Mouse (Mus musculus) limb, embryonic 11.5 days (tissue): ENCODE data around the gene Ankzf1. TPM values are rescaled to one million over a fixed set of nuclear protein-coding genes. Genes with fewer than 3 reads are reported as not detected.

Experiments used
- ATAC-seq: fragments of 200-750 bp; cut with Nextera tagmentation; 2 replicates; pipeline ENCODE4 v1.8.0; 2017; ENCODE audit warnings: low read depth; ENCODE audit not compliant: insufficient number of reproducible peaks, low FRiP score, low TSS enrichment
- DNase-seq: peaks from one replicate; pipeline ENCODE4 v3.0.0-alpha.2; 2015; ENCODE audit warnings: low spot score
- H3K27ac ChIP-seq: fragments of 300-500 bp; sonication (generic); replicated peaks from 2 replicates; pipeline ENCODE4 v1.5.1; 2014; ENCODE audit warnings: low read depth, mild to moderate bottlenecking, low read length
- H3K27me3 ChIP-seq: fragments of 300-500 bp; sonication (generic); 2 replicates; pipeline ENCODE4 v1.6.1; 2014; ENCODE audit warnings: mild to moderate bottlenecking, low read length, mixed read lengths; ENCODE audit not compliant: control insufficient read depth, insufficient read depth
- H3K36me3 ChIP-seq: fragments of 300-500 bp; sonication (generic); 2 replicates; pipeline ENCODE4 v1.6.1; 2014; ENCODE audit warnings: mild to moderate bottlenecking, low read length, moderate library complexity, mixed read lengths; ENCODE audit not compliant: control insufficient read depth, insufficient read depth
- H3K4me1 ChIP-seq: fragments of 300-500 bp; sonication (generic); 2 replicates; pipeline ENCODE4 v1.6.1; 2014; ENCODE audit warnings: low read length, mixed read lengths; ENCODE audit not compliant: control insufficient read depth, insufficient read depth
- H3K4me2 ChIP-seq: fragments of 300-500 bp; sonication (generic); 2 replicates; pipeline ENCODE4 v1.6.1; 2014; ENCODE audit warnings: low read depth, mild to moderate bottlenecking, moderate library complexity; ENCODE audit not compliant: severe bottlenecking
- H3K4me3 ChIP-seq: fragments of 300-500 bp; sonication (generic); 2 replicates; pipeline ENCODE4 v1.5.1; 2014; ENCODE audit warnings: low read depth, low read length
- H3K9ac ChIP-seq: fragments of 300-500 bp; sonication (generic); 2 replicates; pipeline ENCODE4 v1.6.1; 2014; ENCODE audit warnings: mild to moderate bottlenecking, low read length
- H3K9me3 ChIP-seq: fragments of 300-500 bp; sonication (generic); 2 replicates; pipeline ENCODE4 v1.6.1; 2016; ENCODE audit warnings: low read length; ENCODE audit not compliant: control insufficient read depth
- WGBS: fragments of 180-500 bp; shearing (Covaris S2); extraction: QIAGEN DNeasy Blood & Tissue Kit; methylation state at CpG from one replicate; pipeline ENCODE4 v1.1.7; 2014; 5-methylcytosine and 5-hydroxymethylcytosine counted together
- polyA plus RNA-seq: library from polyadenylated mRNA; unstranded; fragments of >200 nt; fragmentation: Nextera tagmentation; extraction: Ambion mirVana; gene quantifications from 2 replicates; pipeline ENCODE4 v1.2.1, GENCODE M21; 2014

The Ankzf1 gene
- 17.5 and 19.7 TPM in 2 replicates for polyA plus RNA-seq

DNA sequence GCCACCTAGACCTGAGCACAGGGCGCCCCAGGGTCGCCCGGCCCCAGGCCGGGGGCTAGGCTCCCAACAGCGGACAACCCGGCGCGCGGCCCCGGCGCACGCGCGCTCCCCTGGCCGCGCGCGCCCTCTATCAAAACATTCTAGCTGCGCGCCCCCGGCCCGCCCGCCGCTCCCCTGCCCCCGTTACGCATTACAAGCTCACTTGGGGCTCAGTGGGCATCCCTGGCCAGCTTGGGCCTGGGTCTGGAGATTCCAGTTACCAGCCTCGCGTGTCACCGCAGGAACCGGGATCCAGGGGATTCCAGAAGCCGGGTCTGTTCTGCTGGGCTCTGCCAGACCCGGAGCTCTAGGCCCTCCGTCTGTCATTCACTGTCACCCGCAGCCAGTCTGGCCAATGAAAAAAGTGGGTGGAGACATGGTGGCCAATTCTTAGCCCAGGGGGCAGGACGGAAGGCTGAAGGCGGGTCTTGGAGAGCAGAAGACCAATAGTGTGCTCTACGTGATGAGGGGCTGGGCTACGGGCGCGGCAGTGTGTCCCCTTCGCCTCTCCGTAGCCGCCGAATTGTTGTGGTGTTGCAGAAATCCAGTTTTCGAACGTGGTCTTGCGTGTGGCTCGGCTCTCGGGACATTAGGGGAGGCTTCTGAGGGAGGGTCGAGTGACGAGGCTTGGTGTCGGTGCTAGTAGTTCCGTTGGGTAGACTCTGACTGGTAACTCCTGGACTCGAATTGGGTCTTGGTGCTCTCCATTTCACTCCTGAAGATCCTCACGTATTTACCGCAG, at the start of gene Ankzf1, which contains the start of gene Atg9a:
Gene Ankzf1, plus strand, starts transcription at position 530 of the 781 bp plus-strand sequence.
Gene Atg9a, minus strand, starts transcription at position 575 of the 781 bp plus-strand sequence.
- H3K4me3 ChIP-seq = peak within 1 kb of the TSS; percentile 68
- under 1% methylated on average over 52 of the region's 56 CpGs for WGBS

DNA sequence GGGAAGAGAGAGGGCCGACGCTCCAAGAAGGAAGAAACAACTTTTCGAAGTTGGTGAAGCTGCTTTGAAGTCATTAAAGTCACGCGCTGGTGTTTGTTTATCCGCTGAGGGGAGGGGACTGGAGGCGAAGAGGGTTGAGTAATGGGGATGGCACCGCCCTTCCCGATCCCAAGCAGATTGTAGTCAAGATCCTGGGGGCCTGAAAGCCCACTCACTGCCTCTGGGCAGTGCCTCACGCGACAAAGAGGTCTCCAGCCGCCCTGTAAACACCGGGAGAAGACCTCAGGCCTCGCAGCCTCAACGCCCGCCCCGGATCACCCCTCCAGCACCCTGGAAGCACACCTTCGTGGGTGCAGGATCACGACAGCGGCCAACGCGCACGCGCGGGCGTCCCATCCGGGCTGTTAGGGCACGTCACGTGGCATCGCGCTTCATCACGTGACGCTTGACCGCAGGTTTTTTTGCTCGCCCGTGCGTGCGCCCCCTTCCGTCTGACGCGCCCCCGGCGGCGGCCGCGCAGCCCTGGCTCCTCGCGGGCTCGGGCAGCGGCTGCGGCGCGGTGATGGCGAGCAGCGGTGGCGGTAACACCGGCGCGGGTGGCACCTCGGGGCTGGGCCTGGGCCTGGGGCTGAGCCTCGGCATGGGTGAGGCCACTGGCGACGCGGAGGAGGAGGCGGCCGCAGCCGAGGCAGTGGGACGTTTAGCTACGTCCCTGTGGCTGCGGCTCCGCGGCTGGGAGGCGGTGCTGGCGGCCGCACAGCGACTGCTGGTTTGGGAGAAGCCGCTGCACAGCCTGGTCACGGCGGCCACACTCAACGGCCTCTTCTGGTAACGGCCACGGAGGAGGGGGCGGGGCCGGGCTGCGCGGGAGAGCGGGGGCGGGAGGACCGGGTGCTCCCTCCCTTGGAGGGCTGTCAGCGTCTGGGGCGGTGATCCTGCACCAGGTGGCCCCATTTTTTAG, 49.4 kb upstream of the Ankzf1 start, which contains the start of the genes Cnppd1 and Retreg2:
Gene Cnppd1, minus strand, starts transcription at position 411 of the 961 bp plus-strand sequence.
Gene Retreg2, plus strand, starts transcription at position 478 of the 961 bp plus-strand sequence.
- H3K4me3 ChIP-seq = peak within 1 kb of the TSS; percentile 73
- H3K4me2 ChIP-seq = peak within 1 kb of the TSS; percentile 93
- peaks cover 12% of the 10 kb centered on the region for H3K36me3 ChIP-seq
- ATAC-seq = peak; percentile 85
- H3K4me1 ChIP-seq = peaks cover 7% of the 10 kb centered on the region
- H3K9me3 ChIP-seq = no peaks in the 10 kb centered on the region
- peak; percentile 97 for DNase-seq
- no peaks in the 10 kb centered on the region for H3K27me3 ChIP-seq
- H3K27ac ChIP-seq = peak within 1 kb of the TSS; percentile 93
- WGBS = under 1% methylated on average over 80 of the region's 91 CpGs
- H3K9ac ChIP-seq = peak within 1 kb of the TSS; percentile 88

More for the DNA sequence above, at the start of gene Ankzf1, which contains the start of gene Atg9a:
- Histone ChIP-seq H3K4me2 (peak within 1 kb of the TSS; percentile 94), H3K27ac (peak within 1 kb of the TSS; percentile 59), H3K27me3 (no peaks in the 10 kb centered on the region), H3K9ac (peak within 1 kb of the TSS; percentile 79), H3K9me3 (no peaks in the 10 kb centered on the region), H3K4me1 (peaks cover 8% of the 10 kb centered on the region), H3K36me3 (peaks cover 2% of the 10 kb centered on the region)
- DNase-seq = peak; percentile 93
- peak; percentile 98 for ATAC-seq

- H3K4me3 ChIP-seq = no peak overlapping the region
- no peaks in the 10 kb centered on the region for H3K27me3 ChIP-seq
- 88% methylated on average over 3 of the region's 3 CpGs for WGBS
- peaks cover 12% of the 10 kb centered on the region for H3K36me3 ChIP-seq
- H3K27ac ChIP-seq = no peak overlapping the region
- DNase-seq = no peak
- H3K9ac ChIP-seq = no peak overlapping the region
- no peaks in the 10 kb centered on the region for H3K9me3 ChIP-seq
- ATAC-seq = no peak
- peaks cover 7% of the 10 kb centered on the region for H3K4me1 ChIP-seq
- H3K4me2 ChIP-seq = no peak overlapping the region
Measured at GRCm38 (mm10) chr1:75145589-75145988, 46.4 kb upstream of the Ankzf1 start.

- Histone ChIP-seq H3K9ac (no peak overlapping the region), H3K27me3 (no peaks in the 10 kb centered on the region), H3K4me3 (no peak overlapping the region), H3K27ac (no peak overlapping the region), H3K4me1 (peaks cover 2% of the 10 kb centered on the region; the same call in 1 of the 2 replicates), H3K4me2 (no peak overlapping the region), H3K36me3 (peaks cover 12% of the 10 kb centered on the region), H3K9me3 (no peaks in the 10 kb centered on the region)
- 77% methylated on average over 7 of the region's 7 CpGs for WGBS
- ATAC-seq (no peak), DNase-seq (no peak)
Measured at GRCm38 (mm10) chr1:75147411-75148135, 44.4 kb upstream of the Ankzf1 start.

DNA sequence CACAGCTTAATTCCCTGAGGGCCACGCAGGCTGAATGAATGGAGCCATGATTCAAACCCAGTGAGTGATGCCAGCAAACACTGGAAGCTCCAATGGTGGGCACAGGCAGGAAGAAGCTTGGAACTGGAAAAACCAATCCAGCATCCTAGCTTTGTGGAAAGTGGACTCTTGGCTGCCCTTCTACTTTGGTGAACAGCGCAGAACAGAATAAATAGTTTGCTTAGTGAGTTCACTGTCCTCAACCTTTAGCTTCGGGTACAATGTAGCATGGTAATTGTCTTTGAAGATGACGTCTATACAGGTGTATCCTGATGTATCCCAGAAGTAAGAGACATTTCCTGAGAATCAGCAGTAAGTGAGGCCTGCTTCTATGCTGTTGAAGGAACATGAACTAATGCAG, 43.2 kb upstream of the Ankzf1 start:
- H3K9me3 ChIP-seq = no peaks in the 10 kb centered on the region
- no peak overlapping the region for H3K4me3 ChIP-seq
- no peak overlapping the region for H3K9ac ChIP-seq
- DNase-seq (no peak), ATAC-seq (no peak)
- H3K4me2 ChIP-seq = no peak overlapping the region
- 89% methylated on average over 4 of the region's 4 CpGs for WGBS
- H3K36me3 ChIP-seq = peaks cover 12% of the 10 kb centered on the region
- no peak overlapping the region for H3K27ac ChIP-seq
- no peaks in the 10 kb centered on the region for H3K4me1 ChIP-seq
- H3K27me3 ChIP-seq = no peaks in the 10 kb centered on the region

DNA sequence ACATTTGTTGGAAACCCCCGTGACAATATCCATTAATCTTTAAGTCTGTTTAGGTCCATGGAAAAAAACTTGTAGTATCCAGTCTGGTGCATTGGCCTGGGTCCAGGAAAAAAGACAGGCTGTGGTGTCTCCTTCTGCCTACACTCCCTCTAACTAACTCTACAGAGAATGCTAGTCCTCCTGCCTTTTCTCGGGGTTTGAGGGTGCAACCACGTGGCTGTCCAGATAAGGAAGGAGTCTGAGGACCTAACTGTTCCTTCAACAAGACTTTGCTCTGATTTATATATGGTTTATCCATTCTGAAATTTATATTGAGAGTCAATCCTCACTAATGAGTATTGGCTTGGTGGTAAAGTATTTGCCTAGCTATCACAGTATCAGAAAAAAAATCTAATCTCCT, 36.1 kb upstream of the Ankzf1 start:
- no peaks in the 10 kb centered on the region for H3K4me1 ChIP-seq
- H3K27me3 ChIP-seq = no peaks in the 10 kb centered on the region
- WGBS = 68% methylated on average over 3 of the region's 3 CpGs
- no peak overlapping the region for H3K4me3 ChIP-seq
- no peak overlapping the region for H3K27ac ChIP-seq
- H3K4me2 ChIP-seq = no peak overlapping the region
- no peaks in the 10 kb centered on the region for H3K36me3 ChIP-seq
- no peak for DNase-seq
- no peak overlapping the region for H3K9ac ChIP-seq
- ATAC-seq = no peak
- H3K9me3 ChIP-seq = no peaks in the 10 kb centered on the region

- no peak overlapping the region for H3K27ac ChIP-seq
- no peaks in the 10 kb centered on the region for H3K9me3 ChIP-seq
- no peak overlapping the region for H3K4me3 ChIP-seq
- H3K36me3 ChIP-seq = no peaks in the 10 kb centered on the region
- no peak for DNase-seq
- no peaks in the 10 kb centered on the region for H3K4me1 ChIP-seq
- no peak overlapping the region for H3K9ac ChIP-seq
- no peaks in the 10 kb centered on the region for H3K27me3 ChIP-seq
- no peak for ATAC-seq
- H3K4me2 ChIP-seq = no peak overlapping the region
Measured at GRCm38 (mm10) chr1:75158990-75159389, 33.0 kb upstream of the Ankzf1 start.
